Mouse (Mus musculus): ENCODE data around the gene C1qa.

- TF ChIP-seq CTCF (IDR thresholded peaks at IDR 0.05; ENCODE audit: low read depth) (no peak), EP300 (IDR thresholded peaks at IDR 0.05; ENCODE audit: low read depth) (no peak)
These were observed 20.9 kb upstream of the C1qa start for GRCm38 (mm10) chr4:136919526-136919925.
